Mouse (Mus musculus) kidney, adult 18-20 months (tissue): ENCODE data around the gene Trim2.

Source experiments
- DNase-seq: peaks from one replicate; pipeline ENCODE4 v3.0.0; 2021

Trim2 gene

DNA sequence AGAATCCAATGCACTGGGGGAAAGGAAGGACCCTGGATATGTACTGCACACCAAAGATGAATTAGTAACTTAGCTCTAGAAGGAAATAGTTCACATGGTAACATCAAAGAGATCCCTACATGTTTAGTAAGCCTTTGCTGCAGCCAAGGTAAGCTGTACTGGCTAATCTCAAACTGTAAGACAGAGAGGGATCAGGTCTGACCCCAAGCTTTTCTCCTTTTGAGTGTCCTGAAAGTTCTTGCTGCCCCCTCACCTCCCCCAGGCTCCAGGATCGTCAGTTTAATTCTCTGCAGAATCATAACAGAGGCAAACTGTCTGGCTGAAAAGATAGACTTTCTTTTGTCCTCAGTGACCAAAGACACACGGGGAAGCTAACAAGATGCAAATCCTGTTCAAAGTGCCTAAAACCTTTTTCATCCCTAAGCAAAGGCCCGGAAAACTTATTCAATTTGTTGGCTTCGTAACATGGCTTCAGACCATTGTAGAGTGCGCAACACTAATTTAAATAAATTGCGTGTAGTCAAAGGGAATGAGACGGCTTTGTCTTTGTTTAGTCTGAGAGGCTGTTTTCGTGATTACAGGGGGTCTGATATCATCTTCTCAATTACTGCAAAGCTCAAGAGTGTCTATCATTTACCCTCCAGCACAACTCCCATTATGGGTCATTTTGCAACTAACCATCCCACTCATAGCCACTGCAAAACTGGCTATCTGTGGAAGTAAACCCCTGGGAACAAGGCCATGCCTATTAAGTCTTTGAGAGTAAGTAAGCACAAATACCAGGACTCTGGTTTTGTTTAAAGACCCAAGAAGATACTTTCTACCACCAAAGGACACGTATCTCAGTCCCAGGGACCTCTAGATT lies 52.8 kb downstream of the Trim2 start:
- DNase-seq, result no peak

GRCm38 (mm10) chr3:84252776-84253654 lies 53.7 kb downstream of the Trim2 start:
- no peak for DNase-seq

DNA sequence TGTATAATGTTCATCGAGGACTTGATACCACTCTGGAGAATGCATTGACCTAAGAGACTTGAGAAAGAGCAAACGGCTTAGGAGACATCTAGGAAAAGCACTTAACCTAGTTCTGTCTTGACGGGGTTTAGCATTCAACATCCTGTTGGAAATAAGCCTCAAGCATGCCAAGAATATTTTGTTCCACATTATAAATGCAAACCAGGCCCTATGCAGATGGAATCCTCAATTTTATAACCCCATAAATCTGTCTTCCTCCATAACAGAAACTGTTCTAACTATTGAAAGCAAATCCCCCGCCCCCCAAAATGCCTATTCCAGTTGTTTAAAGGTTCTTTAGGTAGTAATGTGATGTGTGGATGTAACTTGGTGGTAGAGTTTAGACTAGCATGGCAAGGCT lies 55.0 kb downstream of the Trim2 start:
- DNase-seq, result no peak

DNA sequence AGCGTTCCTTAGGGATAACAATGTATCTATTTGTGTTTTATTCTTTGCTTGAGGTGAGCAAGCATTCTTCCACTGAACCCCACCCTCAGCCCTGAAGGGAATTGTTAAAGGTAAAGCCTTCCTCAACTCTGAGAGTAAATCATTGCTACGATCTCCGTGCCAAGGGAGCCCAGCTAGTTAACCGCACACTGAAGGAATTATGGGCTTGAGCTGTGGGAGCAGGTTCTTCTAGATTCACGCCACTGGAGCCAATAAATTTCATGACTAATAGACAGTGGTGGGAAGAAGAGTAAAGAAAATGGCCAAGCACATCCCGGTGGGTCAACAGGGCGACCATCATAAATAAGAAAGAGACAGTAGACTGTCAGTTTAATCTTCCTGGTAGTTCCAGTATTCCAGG lies 56.4 kb downstream of the Trim2 start:
- DNase-seq, result no peak

GRCm38 (mm10) chr3:84247789-84248188 lies 58.9 kb downstream of the Trim2 start:
- DNase-seq, result no peak

- no peak for DNase-seq
These were observed 60.2 kb downstream of the Trim2 start for GRCm38 (mm10) chr3:84246421-84246861.

DNA sequence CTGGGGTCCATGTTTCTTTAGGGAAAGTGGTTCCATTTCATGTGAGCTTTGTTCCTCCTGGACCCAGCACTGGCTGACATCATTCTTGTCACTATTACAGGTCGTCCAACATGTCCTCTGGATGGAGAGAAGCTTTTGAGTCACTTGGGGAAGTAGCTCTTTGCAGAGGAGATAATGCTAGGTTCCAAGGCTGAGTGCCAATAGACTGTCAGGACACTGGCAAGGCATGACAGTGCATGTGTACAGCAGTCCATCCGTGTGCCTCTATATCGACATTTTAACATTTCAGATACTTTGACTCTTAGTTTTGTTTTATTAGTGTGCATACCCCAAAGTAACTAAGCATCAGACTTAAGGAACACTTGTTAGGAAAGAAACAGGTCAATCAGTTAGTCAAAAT lies 63.6 kb downstream of the Trim2 start:
- no peak for DNase-seq

GRCm38 (mm10) chr3:84242497-84242896 lies 64.2 kb downstream of the Trim2 start:
- no peak for DNase-seq

- no peak for DNase-seq
These were observed 65.6 kb downstream of the Trim2 start for GRCm38 (mm10) chr3:84241098-84241497.

GRCm38 (mm10) chr3:84235420-84236304 lies 71.0 kb downstream of the Trim2 start:
- peak; percentile 56 for DNase-seq

GRCm38 (mm10) chr3:84234562-84234961 lies 72.1 kb downstream of the Trim2 start:
- DNase-seq, result no peak

GRCm38 (mm10) chr3:84233663-84234415 lies 72.8 kb downstream of the Trim2 start:
- DNase-seq, result no peak

DNA sequence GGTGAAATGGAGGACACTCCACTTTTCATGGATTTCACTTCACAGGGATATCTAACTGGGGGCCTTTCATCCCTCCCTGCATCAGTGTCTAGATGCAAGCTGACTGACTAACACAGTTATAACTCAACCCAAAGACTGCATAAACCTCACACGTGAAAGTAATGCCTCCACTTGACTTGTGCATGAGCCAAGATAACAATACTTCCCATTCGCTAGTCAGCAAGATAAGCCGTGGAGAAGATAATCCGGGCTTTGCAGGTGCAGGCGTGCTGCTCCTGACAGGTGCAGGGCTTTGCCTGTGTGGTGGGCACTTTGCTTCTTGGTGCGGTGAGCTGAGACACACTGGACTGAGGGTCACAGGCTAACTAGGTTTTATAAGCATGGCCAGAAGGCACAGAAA lies 74.4 kb downstream of the Trim2 start:
- no peak for DNase-seq

DNA sequence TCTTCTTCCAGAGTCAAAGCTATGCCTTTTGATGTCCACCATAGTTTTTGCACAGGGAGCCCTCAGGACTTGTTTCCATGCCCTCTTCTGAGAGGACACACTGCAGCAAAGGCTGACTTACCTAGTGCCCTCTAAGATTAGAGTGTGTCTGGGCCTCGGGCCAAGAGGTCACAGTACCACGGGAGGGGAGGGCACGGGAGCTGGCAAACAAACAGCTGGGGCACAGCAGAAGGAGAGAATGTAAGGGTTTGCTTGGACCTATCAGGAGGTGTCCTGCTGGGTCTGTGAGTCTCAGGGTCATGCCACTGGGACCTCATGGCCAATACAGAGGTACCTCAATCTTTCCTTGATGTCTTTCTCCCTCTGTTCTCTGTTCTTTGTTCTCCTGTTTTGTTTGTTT lies 75.7 kb downstream of the Trim2 start:
- DNase-seq, result peak; percentile 90

GRCm38 (mm10) chr3:84228911-84229310 lies 77.8 kb downstream of the Trim2 start:
- peak; percentile 54 for DNase-seq

GRCm38 (mm10) chr3:84228203-84228870 lies 78.3 kb downstream of the Trim2 start:
- peak; percentile 49 for DNase-seq

DNA sequence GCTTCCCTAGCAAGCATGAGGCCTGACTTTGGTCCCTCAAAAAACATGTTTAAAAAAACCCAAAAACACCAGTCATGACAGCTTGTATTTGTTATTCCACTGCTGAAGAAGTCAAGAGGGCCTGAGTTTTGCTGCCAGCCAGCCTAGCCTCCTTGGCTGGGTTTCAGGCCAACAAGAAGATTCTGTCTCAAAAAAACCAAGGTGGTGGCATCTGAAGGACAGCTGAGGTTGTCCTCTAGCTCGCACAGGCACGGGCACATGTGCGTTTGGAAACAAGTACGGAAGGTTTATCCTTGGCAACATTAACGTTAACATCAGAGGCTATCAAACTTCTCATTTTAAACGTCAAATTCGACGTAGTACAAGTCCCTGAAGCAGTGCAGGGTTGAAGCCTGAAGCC lies 79.0 kb downstream of the Trim2 start:
- no peak for DNase-seq

GRCm38 (mm10) chr3:84224982-84225381 lies 81.7 kb downstream of the Trim2 start:
- DNase-seq, result no peak

DNA sequence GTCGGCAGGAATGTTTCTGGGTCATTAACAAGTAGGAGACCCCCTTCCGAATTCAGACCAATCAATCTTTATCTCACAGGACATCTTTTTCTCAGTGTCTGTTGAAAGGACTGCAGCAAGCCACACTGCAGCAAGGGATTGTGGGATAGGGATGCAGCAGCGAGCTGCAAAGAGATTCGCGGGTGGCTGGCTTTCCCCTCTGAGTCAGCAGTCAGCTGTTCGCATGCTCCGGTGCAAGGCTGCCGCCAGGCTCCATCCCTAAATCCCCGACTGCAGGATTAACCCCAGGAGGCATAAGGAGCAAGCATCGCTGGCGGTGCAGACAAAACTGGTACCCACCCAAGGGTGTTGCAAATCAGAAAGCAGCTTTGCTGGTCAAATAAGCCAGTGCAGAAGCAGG lies 85.9 kb downstream of the Trim2 start:
- peak; percentile 42 for DNase-seq

GRCm38 (mm10) chr3:84220326-84220725 lies 86.4 kb downstream of the Trim2 start:
- no peak for DNase-seq

DNA sequence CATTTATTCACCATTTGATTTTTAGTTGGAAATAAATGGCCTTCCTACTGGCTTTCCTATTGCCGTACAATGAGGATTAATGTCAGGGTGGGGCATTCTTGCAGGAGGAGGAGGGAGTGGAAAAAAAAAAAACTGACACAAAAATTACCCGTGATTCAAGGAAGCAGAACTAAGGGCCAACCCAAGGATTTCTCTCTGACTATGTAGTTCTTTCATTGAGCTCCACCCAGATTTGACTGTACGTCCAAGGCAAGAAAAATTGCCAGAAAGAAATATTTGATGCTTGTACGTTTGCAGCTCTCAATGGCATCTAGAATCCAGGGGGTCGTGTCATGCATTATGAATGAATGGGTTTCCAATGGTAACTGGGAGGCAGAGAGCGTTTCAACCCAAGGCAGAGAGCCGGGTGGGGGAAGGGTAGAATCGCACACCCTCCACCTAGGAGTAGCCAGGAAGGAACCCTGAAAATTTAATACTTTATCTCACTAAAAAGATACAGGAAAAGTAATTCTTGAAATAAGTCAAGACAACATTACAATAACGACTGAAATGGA lies 86.9 kb downstream of the Trim2 start:
- no peak for DNase-seq
